ENCODE assay signal across 8 mouse cellular contexts in the genomic region with DNA sequence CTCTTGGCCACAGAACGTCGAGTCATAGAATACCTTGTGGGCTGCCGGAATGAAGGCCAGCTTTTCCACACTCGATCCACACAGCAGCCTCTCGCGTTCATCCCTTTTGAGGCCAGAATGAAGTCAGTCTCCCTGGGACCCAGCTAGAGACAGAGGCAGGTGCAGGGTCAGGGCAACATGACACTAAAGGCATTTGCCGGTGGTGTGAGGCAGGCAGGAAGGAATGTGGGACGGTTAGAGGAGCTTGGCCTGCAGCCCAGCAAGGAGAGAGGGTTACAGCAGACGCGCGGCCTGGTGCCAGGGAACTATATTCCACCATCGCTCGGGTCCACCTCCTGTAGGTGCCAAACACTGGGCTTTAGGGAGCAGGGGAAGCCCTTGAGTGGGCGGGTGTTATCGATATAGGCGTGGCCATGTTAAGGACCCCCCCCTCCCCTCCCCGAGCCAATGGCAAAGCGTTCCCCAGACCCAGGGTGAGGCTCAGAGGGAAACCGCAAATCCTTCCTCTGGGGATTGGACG. TPM values are rescaled to one million over a fixed set of nuclear protein-coding genes. Genes with fewer than 3 reads are reported as not detected.
DNase-seq lines count a peak whose midpoint lies in the region; ATAC-seq lines count a peak whose summit lies in the region.

No protein-coding gene starts in this region.

- H3K27me3 ChIP-seq in heart, embryonic 16.5 days (ENCODE audit: control insufficient read depth, insufficient read depth, low read length), result no peaks in the 10 kb centered on the region
- peaks cover 19% of the 10 kb centered on the region for H3K27me3 ChIP-seq in limb, embryonic 12.5 days

- intact Hi-C loops in left cerebral cortex, postnatal 36 days (cut with DNase I), result no loop called here

- H3K4me3 ChIP-seq in heart, embryonic 16.5 days (ENCODE audit: low read length), result no peak overlapping the region
- H3K4me3 ChIP-seq in limb, embryonic 12.5 days (replicated peaks), result no peak overlapping the region

- H3K9me3 ChIP-seq in heart, embryonic 16.5 days (replicated peaks; ENCODE audit: control insufficient read depth, low read length), result no peaks in the 10 kb centered on the region
- no peaks in the 10 kb centered on the region for H3K9me3 ChIP-seq in limb, embryonic 12.5 days

- peak; percentile 40 to 41 for DNase-seq in urinary bladder, adult 18-20 months (ENCODE audit: low spot score in 2 of 2)
- no peak for DNase-seq in urinary bladder, postnatal 10 days (ENCODE audit: low spot score)
- peak; percentile 23 for DNase-seq in embryo, embryonic 9.5 days (ENCODE audit: extremely low spot score)
- DNase-seq in ovary, adult 18-20 months (ENCODE audit: low spot score), result peak; percentile 82
- no peak for DNase-seq in spleen, adult 18-20 months
- no peak for DNase-seq in left cerebral cortex, postnatal 36 days (ENCODE audit: low spot score in 2 of 2)

- H3K36me3 ChIP-seq in heart, embryonic 16.5 days (ENCODE audit: control insufficient read depth, insufficient read depth), result no peaks in the 10 kb centered on the region
- H3K36me3 ChIP-seq in limb, embryonic 12.5 days, result no peaks in the 10 kb centered on the region

- H3K27ac ChIP-seq in heart, embryonic 16.5 days (ENCODE audit: low read length), result peak overlapping the region; percentile 75
- H3K27ac ChIP-seq in limb, embryonic 12.5 days, result no peak overlapping the region; the same call in 1 of the 2 replicates

- peak overlapping the region; percentile 49 for H3K9ac ChIP-seq in heart, embryonic 16.5 days (ENCODE audit: low read length)
- no peak overlapping the region for H3K9ac ChIP-seq in limb, embryonic 12.5 days (replicated peaks)

- ATAC-seq in heart, embryonic 16.5 days (replicated peaks; ENCODE audit: extremely low read depth, insufficient read depth, low FRiP score), result peak; percentile 91
- ATAC-seq in limb, embryonic 12.5 days (ENCODE audit: insufficient number of reproducible peaks, insufficient read depth, low FRiP score, low TSS enrichment, low read depth), result 0 out of 2 replicates have a peak, but pooled peaks have one; percentile 31

- WGBS in heart, embryonic 16.5 days, result 6% methylated on average over 20 of the region's 20 CpGs
- 9% methylated on average over 20 of the region's 20 CpGs for WGBS in limb, embryonic 12.5 days

- peak overlapping the region; percentile 31 for H3K4me2 ChIP-seq in heart, embryonic 16.5 days (ENCODE audit: low read depth, low read length)
- peak overlapping the region; percentile 15; the same call in 1 of the 2 replicates for H3K4me2 ChIP-seq in limb, embryonic 12.5 days

- H3K4me1 ChIP-seq in heart, embryonic 16.5 days (ENCODE audit: control insufficient read depth, insufficient read depth, low read length), result peaks cover 11% of the 10 kb centered on the region
- peaks cover 12% of the 10 kb centered on the region; the same call in 1 of the 2 replicates for H3K4me1 ChIP-seq in limb, embryonic 12.5 days (replicated peaks)

RNA-seq across cellular contexts. Expression of a gene that starts 11.3 kb away (rescaled TPM):
- polyA plus RNA-seq in heart, embryonic 16.5 days (2015; fragmentation: Nextera tagmentation; extraction: Ambion mirVana), result not detected in 2 replicates
- polyA plus RNA-seq in limb, embryonic 12.5 days (2016; fragmentation: Nextera tagmentation; extraction: Ambion mirVana), result not detected in 2 replicates
- not detected for total RNA-seq in left cerebral cortex, postnatal 36 days (2021)

RNA-seq across cellular contexts. Expression of a gene that starts 26.6 kb away (rescaled TPM):
- 1.5 and 4.9 TPM in 2 replicates for polyA plus RNA-seq in heart, embryonic 16.5 days (2015; fragmentation: Nextera tagmentation; extraction: Ambion mirVana)
- polyA plus RNA-seq in limb, embryonic 12.5 days (2016; fragmentation: Nextera tagmentation; extraction: Ambion mirVana), result 3.2 and 4.2 TPM in 2 replicates
- 10 to 100 TPM; 17.7 to 20.6 TPM for total RNA-seq in left cerebral cortex, postnatal 36 days (2021)

RNA-seq across cellular contexts. Expression of a gene that starts 51.0 kb away (rescaled TPM):
- 35.9 and 36.5 TPM in 2 replicates for polyA plus RNA-seq in heart, embryonic 16.5 days (2015; fragmentation: Nextera tagmentation; extraction: Ambion mirVana)
- 36.2 and 36.8 TPM in 2 replicates for polyA plus RNA-seq in limb, embryonic 12.5 days (2016; fragmentation: Nextera tagmentation; extraction: Ambion mirVana)
- total RNA-seq in left cerebral cortex, postnatal 36 days (2021), result 10 to 100 TPM; 28.1 to 29.4 TPM

RNA-seq across cellular contexts. Expression of a gene that starts 53.6 kb away (rescaled TPM):
- 0.54 and 0.80 TPM in 2 replicates for polyA plus RNA-seq in heart, embryonic 16.5 days (2015; fragmentation: Nextera tagmentation; extraction: Ambion mirVana)
- polyA plus RNA-seq in limb, embryonic 12.5 days (2016; fragmentation: Nextera tagmentation; extraction: Ambion mirVana), result 2.6 and 3.3 TPM in 2 replicates
- total RNA-seq in left cerebral cortex, postnatal 36 days (2021), result under 1 TPM; 0.32 to 0.36 TPM

Comparison
In these comparisons a context has a peak if more than half of its experiments do, and no peak if none do; other contexts are left out.
1. DNase-seq: peak in urinary bladder, adult 18-20 months (2 of 2), embryo, embryonic 9.5 days (single experiment) and ovary, adult 18-20 months (single experiment); none in urinary bladder, postnatal 10 days (single experiment), spleen, adult 18-20 months (0 of 2) and left cerebral cortex, postnatal 36 days (0 of 2).